Mouse (Mus musculus) gastrocnemius, postnatal 14 days (tissue): ENCODE measurements around the gene Fam129a. TPM values are rescaled to one million over a fixed set of nuclear protein-coding genes. Genes with fewer than 3 reads are reported as not detected.

Experiments
- DNase-seq: peaks from one replicate; pipeline ENCODE4 v3.0.0; 2021; ENCODE audit warnings: mixed read lengths
- intact Hi-C: fragments of 180-260 bp; cut with DNase I; formaldehyde crosslinking; loops from one replicate; pipeline ENCODE4 v1.15.1; 2025; ENCODE audit warnings: low total_unique reads
- total RNA-seq, 2 experiments: library from RNA; stranded (reverse); gene quantifications; 2 replicates each; pipeline ENCODE4 v1.2.3; 2021

The Fam129a gene
- total RNA-seq, 2 experiments from 2014 or later = 25.0 to 29.4 TPM

GRCm38 (mm10) chr1:151619281-151619711, 48.3 kb downstream of the Fam129a start:
- DNase-seq = no peak
- intact Hi-C loops = no loop called here

GRCm38 (mm10) chr1:151620730-151621129, 49.7 kb downstream of the Fam129a start:
- peak; percentile 15 for DNase-seq
- intact Hi-C loops = no loop called here

GRCm38 (mm10) chr1:151624442-151625226, 53.6 kb downstream of the Fam129a start:
- DNase-seq = no peak
- intact Hi-C loops = no loop called here

- DNase-seq = no peak
- intact Hi-C loops = no loop called here
Observed at GRCm38 (mm10) chr1:151625260-151625659, 54.3 kb downstream of the Fam129a start.

GRCm38 (mm10) chr1:151625690-151626089, 54.7 kb downstream of the Fam129a start:
- intact Hi-C loops = no loop called here
- no peak for DNase-seq

GRCm38 (mm10) chr1:151626631-151627030, 55.6 kb downstream of the Fam129a start:
- intact Hi-C loops = no loop called here
- DNase-seq = no peak

GRCm38 (mm10) chr1:151627141-151627540, 56.2 kb downstream of the Fam129a start:
- intact Hi-C loops = no loop called here
- no peak for DNase-seq

- intact Hi-C loops = no loop called here
- peak; percentile 21 for DNase-seq
Observed at GRCm38 (mm10) chr1:151629591-151630250, 58.7 kb downstream of the Fam129a start.

- no peak for DNase-seq
- intact Hi-C loops = no loop called here
Observed at GRCm38 (mm10) chr1:151630251-151630628, 59.3 kb downstream of the Fam129a start.

- no peak for DNase-seq
- intact Hi-C loops = no loop called here
Observed at GRCm38 (mm10) chr1:151631061-151631460, 60.1 kb downstream of the Fam129a start.

- intact Hi-C loops = no loop called here
- no peak for DNase-seq
Observed at GRCm38 (mm10) chr1:151631703-151632294, 60.8 kb downstream of the Fam129a start.

GRCm38 (mm10) chr1:151632567-151633356, 61.8 kb downstream of the Fam129a start:
- DNase-seq = no peak
- intact Hi-C loops = no loop called here

- DNase-seq = no peak
- intact Hi-C loops = no loop called here
Observed at GRCm38 (mm10) chr1:151636637-151637036, 65.7 kb downstream of the Fam129a start.

- no peak for DNase-seq
- intact Hi-C loops = no loop called here
Observed at GRCm38 (mm10) chr1:151637351-151637922, 66.5 kb downstream of the Fam129a start.

GRCm38 (mm10) chr1:151638357-151638756, 67.4 kb downstream of the Fam129a start:
- intact Hi-C loops = no loop called here
- DNase-seq = no peak

GRCm38 (mm10) chr1:151638770-151639169, 67.8 kb downstream of the Fam129a start:
- intact Hi-C loops = no loop called here
- DNase-seq = no peak

GRCm38 (mm10) chr1:151646380-151646779, 75.4 kb downstream of the Fam129a start:
- intact Hi-C loops = no loop called here
- DNase-seq = no peak

GRCm38 (mm10) chr1:151648099-151648498, 77.1 kb downstream of the Fam129a start:
- no peak for DNase-seq
- intact Hi-C loops = no loop called here

GRCm38 (mm10) chr1:151657042-151657605, 86.1 kb downstream of the Fam129a start:
- intact Hi-C loops = no loop called here
- DNase-seq = no peak
